Mouse (Mus musculus): ENCODE results near the gene Myo1a. TPM values are rescaled to one million over a fixed set of nuclear protein-coding genes. Genes with fewer than 3 reads are reported as not detected.

Myo1a gene
- polyA plus RNA-seq, 1 experiment: 0.16 TPM

DNA sequence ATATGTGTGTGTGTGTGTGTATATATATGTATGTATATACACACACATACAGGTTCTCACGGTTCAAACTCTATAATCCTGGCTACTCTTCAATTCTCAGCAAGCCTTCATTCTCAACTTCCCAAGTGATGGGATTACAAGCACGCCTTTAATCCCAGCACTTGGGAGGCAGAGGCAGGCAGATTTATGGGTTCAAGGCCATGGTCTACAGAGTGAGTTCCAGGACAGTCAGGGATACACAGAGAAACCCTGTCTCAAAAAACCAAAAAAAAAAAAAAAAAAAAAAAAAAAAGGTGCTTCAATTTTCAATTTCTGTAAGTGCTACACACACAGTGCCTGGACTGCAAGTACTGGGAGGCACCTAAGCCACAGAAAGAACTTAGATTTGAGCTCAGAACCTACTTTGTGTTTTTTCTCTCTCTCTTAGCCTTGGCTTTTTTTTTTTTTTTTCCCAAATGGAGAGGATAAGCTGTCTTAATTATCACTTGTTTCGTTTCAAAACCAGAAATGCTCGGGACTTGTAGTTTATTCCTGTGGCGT lies 29.0 kb upstream of the Myo1a start:
- no peaks in the 10 kb centered on the region for H3K36me3 ChIP-seq (ENCODE audit: control insufficient read depth, insufficient read depth)
- no peaks in the 10 kb centered on the region for H3K27me3 ChIP-seq (ENCODE audit: control insufficient read depth, insufficient read depth, insufficient read length)
- peaks cover 34% of the 10 kb centered on the region for H3K79me2 ChIP-seq (ENCODE audit: control insufficient read depth, insufficient read depth)
- H3K4me3 ChIP-seq (ENCODE audit: insufficient read depth, poor library complexity, severe bottlenecking): peak overlapping the region; percentile 21
- no peak overlapping the region for H3ac ChIP-seq (ENCODE audit: control insufficient read depth, insufficient read length, low read depth)
- peaks cover 8% of the 10 kb centered on the region for H3K79me3 ChIP-seq (ENCODE audit: low read depth)
- TF ChIP-seq MYOG (IDR thresholded peaks at IDR 0.05; ENCODE audit: control insufficient read depth, extremely low read depth, insufficient read length): no peak
- TF ChIP-seq FOSL1 (IDR thresholded peaks at IDR 0.05; ENCODE audit: insufficient read depth, low read length, poor library complexity, severe bottlenecking): no peak
- TF ChIP-seq USF1 (IDR thresholded peaks at IDR 0.05; ENCODE audit: low read depth): no peak
- no peak for TF ChIP-seq CEBPB (IDR thresholded peaks at IDR 0.05; ENCODE audit: low read depth)
- TF ChIP-seq MAX (IDR thresholded peaks at IDR 0.05): no peak
- no peak for TF ChIP-seq CTCF (IDR thresholded peaks at IDR 0.05; ENCODE audit: control insufficient read depth, insufficient read depth, insufficient read length)
- no peak for TF ChIP-seq MYOD1 (IDR thresholded peaks at IDR 0.05; ENCODE audit: control insufficient read depth, insufficient read length, low read depth)

DNA sequence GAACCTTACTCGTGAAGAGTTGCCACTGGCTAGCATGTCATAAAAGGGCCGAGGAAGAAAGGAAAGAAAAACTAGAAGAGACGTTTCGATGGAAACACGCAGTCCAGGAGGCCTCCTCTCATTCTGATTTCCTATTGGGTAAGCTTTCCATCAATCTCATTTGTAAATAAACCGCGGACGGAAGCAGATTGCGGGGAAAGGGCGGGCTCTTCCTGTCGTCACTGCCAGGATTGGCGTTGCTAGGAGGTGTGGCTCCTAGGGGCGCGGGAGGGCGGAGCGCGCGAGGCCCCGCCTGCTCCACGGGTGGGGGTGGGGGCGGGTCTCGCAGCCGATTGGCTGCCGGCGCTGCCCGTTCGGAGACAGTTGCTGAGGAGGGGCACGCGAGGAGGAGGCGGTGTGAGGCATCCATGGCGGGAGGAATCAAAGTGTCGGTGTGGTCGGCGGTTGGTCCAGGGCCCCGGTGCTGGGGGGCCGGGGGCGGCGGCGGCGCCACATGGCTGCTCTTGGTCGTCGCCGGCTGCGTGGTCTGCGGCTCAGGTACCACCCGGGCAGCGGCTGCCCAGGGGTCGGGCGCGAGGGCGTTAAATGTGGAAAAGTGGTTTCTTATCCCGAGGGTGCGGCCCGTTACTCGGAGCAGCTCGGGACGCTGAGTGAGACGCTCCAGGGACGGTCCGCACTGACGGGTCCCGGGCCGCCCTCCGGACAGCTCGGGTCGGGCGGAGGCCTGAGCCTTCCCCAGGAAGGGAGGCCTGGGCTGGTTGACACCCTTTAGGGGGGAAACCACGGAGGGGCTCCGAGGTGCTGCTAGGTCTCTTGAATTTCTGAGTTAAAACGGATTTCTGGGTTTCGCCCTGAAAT lies 28.1 kb upstream of the Myo1a start:
- H3K27me3 ChIP-seq (ENCODE audit: control insufficient read depth, insufficient read depth, insufficient read length): no peaks in the 10 kb centered on the region
- no peaks in the 10 kb centered on the region for H3K36me3 ChIP-seq (ENCODE audit: control insufficient read depth, insufficient read depth)
- peak overlapping the region; percentile 85 for H3K4me3 ChIP-seq (ENCODE audit: insufficient read depth, poor library complexity, severe bottlenecking)
- H3K79me3 ChIP-seq (ENCODE audit: low read depth): peaks cover 10% of the 10 kb centered on the region
- TF ChIP-seq MAX (IDR thresholded peaks at IDR 0.05) (peak; percentile 68), CTCF (IDR thresholded peaks at IDR 0.05; ENCODE audit: control insufficient read depth, insufficient read depth, insufficient read length) (no peak)
- H3ac ChIP-seq (ENCODE audit: control insufficient read depth, insufficient read length, low read depth): peak overlapping the region; percentile 93
- peaks cover 42% of the 10 kb centered on the region for H3K79me2 ChIP-seq (ENCODE audit: control insufficient read depth, insufficient read depth)

DNA sequence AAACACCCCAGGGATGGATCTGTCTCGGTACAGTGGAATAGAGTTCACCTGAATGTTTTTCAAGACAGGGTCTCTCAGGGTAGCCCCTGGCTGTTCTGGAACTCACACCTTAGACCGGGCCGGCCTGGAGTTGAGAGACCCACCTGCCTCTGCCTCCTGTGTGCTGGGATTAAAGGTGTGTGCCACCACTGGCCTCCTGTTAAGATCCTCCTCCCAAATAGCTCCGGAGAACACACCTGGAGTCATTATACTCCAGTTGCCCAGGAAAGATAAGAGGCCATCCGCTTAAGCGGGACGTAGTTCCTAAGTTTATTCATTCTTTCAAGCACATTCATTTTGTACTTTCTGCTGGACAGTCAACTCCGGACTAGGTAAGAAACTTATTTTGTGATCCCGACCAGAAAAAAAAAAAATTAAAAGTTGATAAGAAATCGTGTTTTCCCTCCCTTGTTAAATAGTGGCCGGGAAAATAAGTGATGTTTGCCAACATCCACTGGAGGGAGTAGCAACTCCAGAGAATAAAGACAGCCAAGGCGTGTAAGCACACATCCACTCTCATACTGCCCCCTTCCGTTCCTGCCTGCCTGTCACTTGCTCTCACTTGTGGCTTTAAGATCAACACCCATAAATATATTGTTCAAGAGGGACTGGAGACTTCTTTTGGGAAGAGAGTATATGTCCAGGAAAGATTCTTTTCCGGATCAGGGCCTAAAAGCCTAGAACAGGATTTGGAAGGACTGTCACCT lies 27.2 kb upstream of the Myo1a start:
- Histone ChIP-seq H3K79me2 (ENCODE audit: control insufficient read depth, insufficient read depth) (peaks cover 51% of the 10 kb centered on the region), H3K79me3 (ENCODE audit: low read depth) (peaks cover 10% of the 10 kb centered on the region), H3ac (ENCODE audit: control insufficient read depth, insufficient read length, low read depth) (peak overlapping the region; percentile 93), H3K27me3 (ENCODE audit: control insufficient read depth, insufficient read depth, insufficient read length) (no peaks in the 10 kb centered on the region), H3K36me3 (ENCODE audit: control insufficient read depth, insufficient read depth) (no peaks in the 10 kb centered on the region), H3K4me3 (ENCODE audit: insufficient read depth, poor library complexity, severe bottlenecking) (peak overlapping the region; percentile 85)
- TF ChIP-seq MYOG (IDR thresholded peaks at IDR 0.05; ENCODE audit: control insufficient read depth, extremely low read depth, insufficient read length) (no peak), MYOD1 (IDR thresholded peaks at IDR 0.05; ENCODE audit: control insufficient read depth, insufficient read length, low read depth) (no peak), MAX (IDR thresholded peaks at IDR 0.05) (peak; percentile 70), CEBPB (IDR thresholded peaks at IDR 0.05; ENCODE audit: low read depth) (no peak), USF1 (IDR thresholded peaks at IDR 0.05; ENCODE audit: low read depth) (no peak), FOSL1 (IDR thresholded peaks at IDR 0.05; ENCODE audit: insufficient read depth, low read length, poor library complexity, severe bottlenecking) (no peak), CTCF (IDR thresholded peaks at IDR 0.05; ENCODE audit: control insufficient read depth, insufficient read depth, insufficient read length) (peak; percentile 86)

DNA sequence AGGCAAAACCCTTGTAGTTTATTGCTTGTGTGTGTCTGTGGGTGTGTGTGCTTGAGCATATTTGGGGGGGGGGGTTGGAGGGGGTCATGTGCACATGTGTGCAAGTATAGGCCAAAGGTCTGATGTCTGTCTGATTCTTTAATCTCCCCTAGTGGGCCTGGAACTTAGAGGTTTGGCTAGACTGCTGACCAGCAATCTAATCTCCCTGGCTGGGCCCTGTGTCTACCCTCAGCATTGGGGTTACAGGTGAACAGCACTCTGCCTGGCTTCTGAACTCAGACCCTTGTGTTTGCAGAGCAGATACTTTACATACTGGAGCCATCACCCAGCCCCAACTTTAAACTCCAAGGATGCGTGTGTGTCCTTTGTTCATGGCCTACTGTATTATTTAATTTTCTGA lies 25.8 kb upstream of the Myo1a start:
- TF ChIP-seq USF1 (IDR thresholded peaks at IDR 0.05; ENCODE audit: low read depth) (no peak), MYOD1 (IDR thresholded peaks at IDR 0.05; ENCODE audit: control insufficient read depth, insufficient read length, low read depth) (no peak), MAX (IDR thresholded peaks at IDR 0.05) (no peak), CTCF (IDR thresholded peaks at IDR 0.05; ENCODE audit: control insufficient read depth, insufficient read depth, insufficient read length) (no peak), MYOG (IDR thresholded peaks at IDR 0.05; ENCODE audit: control insufficient read depth, extremely low read depth, insufficient read length) (no peak), CEBPB (IDR thresholded peaks at IDR 0.05; ENCODE audit: low read depth) (no peak), FOSL1 (IDR thresholded peaks at IDR 0.05; ENCODE audit: insufficient read depth, low read length, poor library complexity, severe bottlenecking) (no peak)
- H3ac ChIP-seq (ENCODE audit: control insufficient read depth, insufficient read length, low read depth): no peak overlapping the region
- no peaks in the 10 kb centered on the region for H3K36me3 ChIP-seq (ENCODE audit: control insufficient read depth, insufficient read depth)
- H3K27me3 ChIP-seq (ENCODE audit: control insufficient read depth, insufficient read depth, insufficient read length): no peaks in the 10 kb centered on the region
- H3K79me2 ChIP-seq (ENCODE audit: control insufficient read depth, insufficient read depth): peaks cover 64% of the 10 kb centered on the region
- peaks cover 13% of the 10 kb centered on the region for H3K79me3 ChIP-seq (ENCODE audit: low read depth)
- no peak overlapping the region for H3K4me3 ChIP-seq (ENCODE audit: insufficient read depth, poor library complexity, severe bottlenecking)

DNA sequence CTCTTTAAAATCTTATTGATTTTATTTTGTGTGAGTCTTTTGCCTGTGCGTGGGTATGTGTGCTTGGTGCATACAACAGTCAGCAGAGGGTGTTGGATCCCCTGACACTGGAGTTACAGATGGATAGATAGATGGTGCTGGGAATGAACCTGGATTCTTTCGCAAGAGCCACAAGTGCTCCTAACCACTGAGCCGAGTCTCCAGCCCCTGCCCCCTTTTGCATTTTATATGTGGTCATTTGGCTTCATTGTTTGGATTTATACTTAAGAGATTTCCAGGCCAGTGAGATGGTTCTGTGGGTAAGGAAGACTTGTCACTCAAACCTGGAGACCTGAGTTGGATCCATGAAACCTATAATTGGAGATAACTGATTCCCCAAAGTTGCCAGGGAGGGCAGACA lies 25.1 kb upstream of the Myo1a start:
- TF ChIP-seq CTCF (IDR thresholded peaks at IDR 0.05; ENCODE audit: control insufficient read depth, insufficient read depth, insufficient read length) (no peak), MAX (IDR thresholded peaks at IDR 0.05) (no peak), MYOD1 (IDR thresholded peaks at IDR 0.05; ENCODE audit: control insufficient read depth, insufficient read length, low read depth) (no peak), MYOG (IDR thresholded peaks at IDR 0.05; ENCODE audit: control insufficient read depth, extremely low read depth, insufficient read length) (no peak), FOSL1 (IDR thresholded peaks at IDR 0.05; ENCODE audit: insufficient read depth, low read length, poor library complexity, severe bottlenecking) (no peak), CEBPB (IDR thresholded peaks at IDR 0.05; ENCODE audit: low read depth) (no peak), USF1 (IDR thresholded peaks at IDR 0.05; ENCODE audit: low read depth) (no peak)
- H3ac ChIP-seq (ENCODE audit: control insufficient read depth, insufficient read length, low read depth): no peak overlapping the region
- H3K27me3 ChIP-seq (ENCODE audit: control insufficient read depth, insufficient read depth, insufficient read length): no peaks in the 10 kb centered on the region
- peaks cover 13% of the 10 kb centered on the region for H3K79me3 ChIP-seq (ENCODE audit: low read depth)
- H3K79me2 ChIP-seq (ENCODE audit: control insufficient read depth, insufficient read depth): peaks cover 68% of the 10 kb centered on the region
- H3K4me3 ChIP-seq (ENCODE audit: insufficient read depth, poor library complexity, severe bottlenecking): no peak overlapping the region
- H3K36me3 ChIP-seq (ENCODE audit: control insufficient read depth, insufficient read depth): no peaks in the 10 kb centered on the region

All from C2C12 (cell line).